Mouse (Mus musculus): ENCODE measurements around the gene Zdhhc21. TPM values are rescaled to one million over a fixed set of nuclear protein-coding genes. Genes with fewer than 3 reads are reported as not detected.

Gene Zdhhc21
- total and polyA plus RNA-seq, 2 experiments = 1.5 to 6.4 TPM

GRCm38 (mm10) chr4:82755616-82756294, 104.0 kb downstream of the Zdhhc21 start:
- 74% methylated on average over 3 of the region's 3 CpGs for WGBS
- Histone ChIP-seq H3K4me3 (ENCODE audit: insufficient read depth, low read depth, low read length) (no peak overlapping the region), H3K9ac (ENCODE audit: low read depth, low read length) (no peak overlapping the region)

More at GRCm38 (mm10) chr4:82755616-82756294, 104.0 kb downstream of the Zdhhc21 start:
- H3K79me2 ChIP-seq (ENCODE audit: control insufficient read depth, insufficient read depth, low read length) = no peaks in the 10 kb centered on the region
- no peak for DNase-seq (ENCODE audit: extremely low read depth, low read depth, low spot score)
- no peaks in the 10 kb centered on the region for H3K4me1 ChIP-seq (ENCODE audit: control insufficient read depth, insufficient read depth, low read length)
- no peaks in the 10 kb centered on the region for H3K27me3 ChIP-seq (ENCODE audit: control insufficient read depth, insufficient read depth, low read length)
- no peak overlapping the region for H3K27ac ChIP-seq (replicated peaks; ENCODE audit: insufficient read depth, low read depth, low read length)
- H3K36me3 ChIP-seq (ENCODE audit: control insufficient read depth, insufficient read depth, low read length) = no peaks in the 10 kb centered on the region
- TF ChIP-seq CTCF (IDR thresholded peaks at IDR 0.05; ENCODE audit: low read depth, low read length) = no peak
- no peak for TF ChIP-seq POLR2A (IDR thresholded peaks at IDR 0.05; ENCODE audit: extremely low read depth, insufficient read depth, low read length)

Other genes with a start within 250 kb of the Zdhhc21 start
- gene Nfib, start 154.2 kb downstream of the Zdhhc21 start, total RNA-seq (2014; rRNA removed) = 50.0 and 51.3 TPM in 2 replicates
- gene Nfib, start 154.2 kb downstream of the Zdhhc21 start, polyA plus RNA-seq (2012; rRNA removed) = 16.4 and 18.2 TPM in 2 replicates
- not detected in 2 replicates for gene Cer1, start 25.2 kb upstream of the Zdhhc21 start, total RNA-seq (2014; rRNA removed)
- gene Cer1, start 25.2 kb upstream of the Zdhhc21 start, polyA plus RNA-seq (2012; rRNA removed) = not detected in 2 replicates
- 0.60 and 0.65 TPM in 2 replicates for gene Frem1, start 192.4 kb upstream of the Zdhhc21 start, total RNA-seq (2014; rRNA removed)
- 0.21 and 0.31 TPM in 2 replicates for gene Frem1, start 192.4 kb upstream of the Zdhhc21 start, polyA plus RNA-seq (2012; rRNA removed)